Mouse (Mus musculus) T-cell, adult 2 months (primary cell): ENCODE data around the gene S100b.

Experiments used
- DNase-seq: peaks from one replicate; pipeline ENCODE4 v3.0.0; 2022; ENCODE audit warnings: low spot score

Gene S100b

GRCm38 (mm10) chr10:76253536-76253935 lies at the start of gene S100b:
S100b (plus strand) TSS chr10:76253853.
- no peak for DNase-seq

GRCm38 (mm10) chr10:76207262-76207796 lies 46.3 kb upstream of the S100b start:
- no peak for DNase-seq

- no peak for DNase-seq
Observed at GRCm38 (mm10) chr10:76209241-76209640, 44.4 kb upstream of the S100b start.

- no peak for DNase-seq
Observed at GRCm38 (mm10) chr10:76210806-76211205, 42.8 kb upstream of the S100b start.

GRCm38 (mm10) chr10:76212121-76212520 lies 41.5 kb upstream of the S100b start:
- DNase-seq: no peak

GRCm38 (mm10) chr10:76214161-76214560 lies 39.5 kb upstream of the S100b start:
- no peak for DNase-seq

- no peak for DNase-seq
Observed at GRCm38 (mm10) chr10:76217056-76217455, 36.6 kb upstream of the S100b start.

- no peak for DNase-seq
Observed at GRCm38 (mm10) chr10:76218240-76218639, 35.4 kb upstream of the S100b start.

GRCm38 (mm10) chr10:76225944-76226343 lies 27.7 kb upstream of the S100b start:
- DNase-seq: no peak

GRCm38 (mm10) chr10:76229627-76230026 lies 24.0 kb upstream of the S100b start:
- DNase-seq: no peak

GRCm38 (mm10) chr10:76237341-76238225 lies 16.1 kb upstream of the S100b start, which contains the start of gene Prmt2:
Prmt2 (minus strand) TSS chr10:76237865.
- DNase-seq: peak; percentile 89

GRCm38 (mm10) chr10:76239401-76239800 lies 14.3 kb upstream of the S100b start:
- no peak for DNase-seq

GRCm38 (mm10) chr10:76245106-76245505 lies 8.5 kb upstream of the S100b start:
- DNase-seq: no peak

- DNase-seq: no peak
Observed at GRCm38 (mm10) chr10:76246601-76247000, 7.1 kb upstream of the S100b start.

- DNase-seq: no peak
Observed at GRCm38 (mm10) chr10:76247960-76248646, 5.5 kb upstream of the S100b start.

GRCm38 (mm10) chr10:76248647-76248968 lies 5.0 kb upstream of the S100b start:
- no peak for DNase-seq

GRCm38 (mm10) chr10:76250870-76251269 lies 2.8 kb upstream of the S100b start:
- no peak for DNase-seq

GRCm38 (mm10) chr10:76253079-76253478 lies 574 bp upstream of the S100b start:
- no peak for DNase-seq

GRCm38 (mm10) chr10:76255617-76256016 lies 2.0 kb downstream of the S100b start:
- no peak for DNase-seq

- DNase-seq: peak; percentile 43
Observed at GRCm38 (mm10) chr10:76257231-76257630, 3.6 kb downstream of the S100b start.

- no peak for DNase-seq
Observed at GRCm38 (mm10) chr10:76257719-76258390, 4.2 kb downstream of the S100b start.

GRCm38 (mm10) chr10:76259566-76260232 lies 6.0 kb downstream of the S100b start:
- no peak for DNase-seq
